Mouse (Mus musculus) intestine, embryonic 14.5 days (tissue): ENCODE measurements at regions not wholly inside any gene's neighbourhood (a gene's known extent, or its start where the extent isn't known, plus 50 kb on each side); places are given as distances from the start of the nearest gene placed in this dataset.

ENCODE experiments used
- ATAC-seq: fragments of 200-750 bp; cut with Nextera tagmentation; replicated peaks from 2 replicates; pipeline ENCODE4 v1.8.0; 2017; ENCODE audit warnings: low read depth, moderate number of reproducible peaks, moderate TSS enrichment, moderate library complexity; ENCODE audit not compliant: low FRiP score, low TSS enrichment
- DNase-seq: peaks from one replicate; pipeline ENCODE4 v3.0.0-alpha.2; 2018; ENCODE audit warnings: low spot score
- H3K27ac ChIP-seq: fragments of 300-500 bp; sonication (generic); 2 replicates; pipeline ENCODE4 v1.5.1; 2014; ENCODE audit warnings: low read depth, mild to moderate bottlenecking, control low read depth
- H3K27me3 ChIP-seq: fragments of 300-500 bp; sonication (generic); replicated peaks from 2 replicates; pipeline ENCODE4 v1.6.1; 2014; ENCODE audit warnings: low read length, control low read depth; ENCODE audit not compliant: control insufficient read depth, insufficient read depth
- H3K36me3 ChIP-seq: fragments of 300-500 bp; sonication (generic); 2 replicates; pipeline ENCODE4 v1.6.1; 2014; ENCODE audit warnings: low read length, control low read depth; ENCODE audit not compliant: control insufficient read depth, insufficient read depth
- H3K4me1 ChIP-seq: fragments of 300-500 bp; sonication (generic); replicated peaks from 2 replicates; pipeline ENCODE4 v1.6.1; 2014; ENCODE audit warnings: low read length, control low read depth, mixed read lengths; ENCODE audit not compliant: control insufficient read depth, insufficient read depth
- H3K4me2 ChIP-seq: fragments of 300-500 bp; sonication (generic); 2 replicates; pipeline ENCODE4 v1.6.1; 2014; ENCODE audit warnings: low read length
- H3K4me3 ChIP-seq: fragments of 300-500 bp; sonication (generic); 2 replicates; pipeline ENCODE4 v1.5.1; 2014; ENCODE audit warnings: low read depth, low read length, control low read depth, mixed read lengths
- H3K9ac ChIP-seq: fragments of 300-500 bp; sonication (generic); 2 replicates; pipeline ENCODE4 v1.6.1; 2014; ENCODE audit warnings: mild to moderate bottlenecking, low read length
- H3K9me3 ChIP-seq: fragments of 300-500 bp; sonication (generic); 2 replicates; pipeline ENCODE4 v1.6.1; 2016; ENCODE audit warnings: low read length, control low read depth; ENCODE audit not compliant: control insufficient read depth
- WGBS: fragments of 180-500 bp; shearing (Covaris S2); extraction: QIAGEN DNeasy Blood & Tissue Kit; methylation state at CpG from one replicate; pipeline ENCODE4 v1.1.7; 2014; 5-methylcytosine and 5-hydroxymethylcytosine counted together

GRCm38 (mm10) chr16:49278478-49278877 lies 221.2 kb downstream of the Myh15 start:
- H3K9me3 ChIP-seq, result no peaks in the 10 kb centered on the region
- H3K36me3 ChIP-seq, result no peaks in the 10 kb centered on the region
- no peak overlapping the region for H3K27ac ChIP-seq
- H3K9ac ChIP-seq, result no peak overlapping the region
- peak; percentile 87 for DNase-seq
- H3K4me3 ChIP-seq, result no peak overlapping the region
- H3K4me1 ChIP-seq, result no peaks in the 10 kb centered on the region
- no peaks in the 10 kb centered on the region for H3K27me3 ChIP-seq
- no peak overlapping the region for H3K4me2 ChIP-seq
- no peak; the same call in 1 of the 2 replicates for ATAC-seq
- WGBS, result 3% methylated on average over 2 of the region's 2 CpGs

GRCm38 (mm10) chr16:49288096-49288714 lies 230.9 kb downstream of the Myh15 start:
- Histone ChIP-seq H3K9me3 (no peaks in the 10 kb centered on the region), H3K27me3 (no peaks in the 10 kb centered on the region), H3K4me3 (no peak overlapping the region), H3K9ac (no peak overlapping the region), H3K4me2 (no peak overlapping the region), H3K27ac (no peak overlapping the region), H3K36me3 (no peaks in the 10 kb centered on the region), H3K4me1 (no peaks in the 10 kb centered on the region)
- ATAC-seq (no peak), DNase-seq (no peak)
- WGBS, result 82% methylated on average over 4 of the region's 4 CpGs

GRCm38 (mm10) chr16:49289200-49290079 lies 232.2 kb downstream of the Myh15 start:
- Histone ChIP-seq H3K27ac (no peak overlapping the region), H3K36me3 (no peaks in the 10 kb centered on the region), H3K4me1 (no peaks in the 10 kb centered on the region), H3K27me3 (no peaks in the 10 kb centered on the region), H3K9ac (no peak overlapping the region), H3K9me3 (no peaks in the 10 kb centered on the region), H3K4me3 (no peak overlapping the region), H3K4me2 (no peak overlapping the region)
- no peak for ATAC-seq
- DNase-seq, result no peak
- 79% methylated on average over 10 of the region's 10 CpGs for WGBS

GRCm38 (mm10) chr16:49303612-49304307 lies 246.5 kb downstream of the Myh15 start:
- no peak overlapping the region for H3K9ac ChIP-seq
- ATAC-seq (no peak), DNase-seq (no peak)
- H3K27me3 ChIP-seq, result no peaks in the 10 kb centered on the region
- H3K36me3 ChIP-seq, result no peaks in the 10 kb centered on the region
- WGBS, result 89% methylated on average over 6 of the region's 6 CpGs
- no peak overlapping the region for H3K4me2 ChIP-seq
- H3K9me3 ChIP-seq, result no peaks in the 10 kb centered on the region
- H3K27ac ChIP-seq, result no peak overlapping the region
- H3K4me1 ChIP-seq, result no peaks in the 10 kb centered on the region
- H3K4me3 ChIP-seq, result no peak overlapping the region

GRCm38 (mm10) chr16:49304354-49304753 lies 247.1 kb downstream of the Myh15 start:
- H3K4me2 ChIP-seq, result no peak overlapping the region
- H3K27me3 ChIP-seq, result no peaks in the 10 kb centered on the region
- no peak overlapping the region for H3K9ac ChIP-seq
- H3K27ac ChIP-seq, result no peak overlapping the region
- DNase-seq, result no peak
- ATAC-seq, result no peak
- no peaks in the 10 kb centered on the region for H3K4me1 ChIP-seq
- no peaks in the 10 kb centered on the region for H3K36me3 ChIP-seq
- 77% methylated on average over 2 of the region's 2 CpGs for WGBS
- no peak overlapping the region for H3K4me3 ChIP-seq
- H3K9me3 ChIP-seq, result no peaks in the 10 kb centered on the region

- H3K27me3 ChIP-seq, result no peaks in the 10 kb centered on the region
- DNase-seq (no peak), ATAC-seq (no peak)
- no peaks in the 10 kb centered on the region for H3K9me3 ChIP-seq
- H3K4me1 ChIP-seq, result no peaks in the 10 kb centered on the region
- H3K9ac ChIP-seq, result no peak overlapping the region
- H3K27ac ChIP-seq, result no peak overlapping the region
- 85% methylated on average over 2 of the region's 2 CpGs for WGBS
- no peak overlapping the region for H3K4me3 ChIP-seq
- no peak overlapping the region for H3K4me2 ChIP-seq
- H3K36me3 ChIP-seq, result no peaks in the 10 kb centered on the region
These were observed 259.8 kb downstream of the Myh15 start for GRCm38 (mm10) chr16:49317061-49317460.

- ATAC-seq, result no peak
- Histone ChIP-seq H3K9ac (no peak overlapping the region), H3K4me3 (no peak overlapping the region), H3K27me3 (no peaks in the 10 kb centered on the region), H3K9me3 (no peaks in the 10 kb centered on the region), H3K27ac (no peak overlapping the region), H3K4me2 (no peak overlapping the region), H3K4me1 (no peaks in the 10 kb centered on the region), H3K36me3 (no peaks in the 10 kb centered on the region)
- no peak for DNase-seq
- WGBS, result 74% methylated on average over 4 of the region's 4 CpGs
These were observed 261.9 kb downstream of the Myh15 start for GRCm38 (mm10) chr16:49319047-49319678.

GRCm38 (mm10) chr16:49319774-49320173 lies 262.5 kb downstream of the Myh15 start:
- no peak overlapping the region for H3K9ac ChIP-seq
- H3K4me2 ChIP-seq, result no peak overlapping the region
- WGBS, result 77% methylated on average over 5 of the region's 5 CpGs
- DNase-seq (no peak), ATAC-seq (no peak)
- H3K36me3 ChIP-seq, result no peaks in the 10 kb centered on the region
- no peaks in the 10 kb centered on the region for H3K9me3 ChIP-seq
- H3K27ac ChIP-seq, result no peak overlapping the region
- no peaks in the 10 kb centered on the region for H3K27me3 ChIP-seq
- no peak overlapping the region for H3K4me3 ChIP-seq
- no peaks in the 10 kb centered on the region for H3K4me1 ChIP-seq
